ENCODE assay signal across 8 mouse cellular contexts in genomic region chr6:78544238-78544637, GRCm38 (mm10).
A peak's percentile ranks its signal among the peaks of the same experiment; 100 is the strongest.
DNase-seq lines count a peak whose midpoint lies in the region; ATAC-seq and TF ChIP-seq lines count a peak whose summit lies in the region.

No protein-coding gene starts in this region.

- WGBS in intestine, embryonic 14.5 days: 12% methylated on average over 2 of the region's 2 CpGs
- 14% methylated on average over 2 of the region's 2 CpGs for WGBS in intestine, embryonic 16.5 days
- 20% methylated on average over 2 of the region's 2 CpGs for WGBS in neural tube, embryonic 13.5 days

- H3K9me3 ChIP-seq in intestine, embryonic 14.5 days (ENCODE audit: control insufficient read depth, low read length): no peaks in the 10 kb centered on the region
- H3K9me3 ChIP-seq in intestine, embryonic 16.5 days (ENCODE audit: control insufficient read depth, low read length): no peaks in the 10 kb centered on the region
- H3K9me3 ChIP-seq in neural tube, embryonic 13.5 days: no peaks in the 10 kb centered on the region

- no peak for ATAC-seq in intestine, embryonic 14.5 days (replicated peaks; ENCODE audit: low FRiP score, low TSS enrichment, low read depth)
- ATAC-seq in intestine, embryonic 16.5 days: no peak
- no peak for ATAC-seq in Patski
- ATAC-seq in neural tube, embryonic 13.5 days (ENCODE audit: low read depth): peak; percentile 53; the same call in 1 of the 2 replicates

- CTCF ChIA-PET in Patski (lab: Charles Lee): interaction anchor here (1.1 kb wide), 1 partner anchor 38 kb away, joined by 3 read pairs; no protein-coding TSS in a partner anchor

- H3K4me2 ChIP-seq in intestine, embryonic 14.5 days (ENCODE audit: low read length): no peak overlapping the region
- H3K4me2 ChIP-seq in intestine, embryonic 16.5 days (ENCODE audit: low read depth, low read length): no peak overlapping the region
- H3K4me2 ChIP-seq in neural tube, embryonic 13.5 days: no peak overlapping the region

- H3K27me3 ChIP-seq in intestine, embryonic 14.5 days (replicated peaks; ENCODE audit: control insufficient read depth, insufficient read depth, low read length): no peaks in the 10 kb centered on the region
- H3K27me3 ChIP-seq in intestine, embryonic 16.5 days (replicated peaks; ENCODE audit: control insufficient read depth, insufficient read depth, low read length): no peaks in the 10 kb centered on the region
- H3K27me3 ChIP-seq in Patski: peaks cover 6% of the 10 kb centered on the region
- H3K27me3 ChIP-seq in neural tube, embryonic 13.5 days: no peaks in the 10 kb centered on the region

- peak; percentile 70 for TF ChIP-seq CTCF in Patski (IDR thresholded peaks at IDR 0.05)

- H3K4me3 ChIP-seq in intestine, embryonic 14.5 days (ENCODE audit: low read depth, low read length): no peak overlapping the region
- no peak overlapping the region for H3K4me3 ChIP-seq in intestine, embryonic 16.5 days (ENCODE audit: low read length)
- no peak overlapping the region for H3K4me3 ChIP-seq in neural tube, embryonic 13.5 days

- POLR2A ChIA-PET in Patski (lab: Charles Lee): no interaction called here

- in situ Hi-C loops in Patski (cut with MboI; ENCODE audit: low pct_unique_long_range_greater_than_20kb): no loop called here

- no peak overlapping the region for H3K9ac ChIP-seq in intestine, embryonic 14.5 days (ENCODE audit: low read length)
- no peak overlapping the region for H3K9ac ChIP-seq in intestine, embryonic 16.5 days (ENCODE audit: low read depth, low read length)
- H3K9ac ChIP-seq in neural tube, embryonic 13.5 days: no peak overlapping the region

- H3K36me3 ChIP-seq in intestine, embryonic 14.5 days (ENCODE audit: control insufficient read depth, insufficient read depth, low read length): no peaks in the 10 kb centered on the region
- no peaks in the 10 kb centered on the region for H3K36me3 ChIP-seq in intestine, embryonic 16.5 days (ENCODE audit: control insufficient read depth, insufficient read depth, low read length)
- no peaks in the 10 kb centered on the region for H3K36me3 ChIP-seq in neural tube, embryonic 13.5 days

- DNase-seq in intestine, embryonic 14.5 days (ENCODE audit: low spot score): peak; percentile 84
- DNase-seq in Patski (ENCODE audit: low read depth, low spot score): no peak
- peak; percentile 44 to 75 for DNase-seq in cerebellum, postnatal 25 days
- peak; percentile 59 to 84 for DNase-seq in frontal cortex, postnatal 36 days (ENCODE audit: low spot score in 2 of 2)
- DNase-seq in left cerebral cortex, adult 18-20 months (ENCODE audit: low spot score in 2 of 2): peak; percentile 72 to 81
- DNase-seq in spleen, postnatal 36 days (ENCODE audit: low spot score in 2 of 2): no peak

- H3K27ac ChIP-seq in intestine, embryonic 14.5 days (ENCODE audit: low read depth): no peak overlapping the region
- no peak overlapping the region for H3K27ac ChIP-seq in intestine, embryonic 16.5 days (ENCODE audit: low read length)
- H3K27ac ChIP-seq in neural tube, embryonic 13.5 days (replicated peaks): no peak overlapping the region

- no peaks in the 10 kb centered on the region for H3K4me1 ChIP-seq in intestine, embryonic 14.5 days (replicated peaks; ENCODE audit: control insufficient read depth, insufficient read depth, low read length)
- H3K4me1 ChIP-seq in intestine, embryonic 16.5 days (ENCODE audit: control insufficient read depth, insufficient read depth, low read length): no peaks in the 10 kb centered on the region
- no peaks in the 10 kb centered on the region; the same call in 1 of the 2 replicates for H3K4me1 ChIP-seq in neural tube, embryonic 13.5 days (replicated peaks)

Comparison
In these comparisons a context has a peak if more than half of its experiments do, and no peak if none do; other contexts are left out.
1. DNase-seq: peak in intestine, embryonic 14.5 days (single experiment), cerebellum, postnatal 25 days (2 of 2), frontal cortex, postnatal 36 days (2 of 2) and left cerebral cortex, adult 18-20 months (2 of 2); none in Patski (single experiment) and spleen, postnatal 36 days (0 of 2).